Mouse (Mus musculus) liver, adult (tissue): Measurements from ENCODE around the gene Klhl3.

Source experiments
- GATA4 ChIP-seq: IDR thresholded peaks from 2 replicates; pipeline ENCODE4 v1.6.1; 2014; ENCODE audit warnings: mild to moderate bottlenecking, low read length; ENCODE audit not compliant: insufficient replicate concordance

The Klhl3 gene

GRCm38 (mm10) chr13:58113061-58113900, at the start of gene Klhl3:
Klhl3 (minus strand) TSS chr13:58113592.
- TF ChIP-seq GATA4, result no peak

DNA sequence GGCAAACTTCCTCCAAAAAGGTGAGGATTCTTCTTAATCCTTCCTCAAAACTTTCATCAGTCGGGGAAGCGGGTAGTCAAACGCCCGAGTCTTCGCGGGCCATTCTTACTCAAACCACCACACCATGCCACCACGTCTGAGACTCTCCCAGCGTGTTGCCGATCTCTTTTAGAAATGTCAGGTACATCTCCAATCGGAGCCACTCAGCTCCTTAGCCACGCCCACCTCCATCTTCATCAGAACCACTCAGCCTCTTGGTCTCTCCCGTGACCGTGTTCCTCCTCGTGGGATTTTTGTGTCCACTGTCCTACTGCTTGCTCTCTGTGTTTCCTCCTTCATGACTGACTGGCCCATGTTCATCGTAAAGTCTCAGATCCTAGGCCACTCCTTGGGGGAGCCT, 47.4 kb upstream of the Klhl3 start:
- TF ChIP-seq GATA4, result no peak

DNA sequence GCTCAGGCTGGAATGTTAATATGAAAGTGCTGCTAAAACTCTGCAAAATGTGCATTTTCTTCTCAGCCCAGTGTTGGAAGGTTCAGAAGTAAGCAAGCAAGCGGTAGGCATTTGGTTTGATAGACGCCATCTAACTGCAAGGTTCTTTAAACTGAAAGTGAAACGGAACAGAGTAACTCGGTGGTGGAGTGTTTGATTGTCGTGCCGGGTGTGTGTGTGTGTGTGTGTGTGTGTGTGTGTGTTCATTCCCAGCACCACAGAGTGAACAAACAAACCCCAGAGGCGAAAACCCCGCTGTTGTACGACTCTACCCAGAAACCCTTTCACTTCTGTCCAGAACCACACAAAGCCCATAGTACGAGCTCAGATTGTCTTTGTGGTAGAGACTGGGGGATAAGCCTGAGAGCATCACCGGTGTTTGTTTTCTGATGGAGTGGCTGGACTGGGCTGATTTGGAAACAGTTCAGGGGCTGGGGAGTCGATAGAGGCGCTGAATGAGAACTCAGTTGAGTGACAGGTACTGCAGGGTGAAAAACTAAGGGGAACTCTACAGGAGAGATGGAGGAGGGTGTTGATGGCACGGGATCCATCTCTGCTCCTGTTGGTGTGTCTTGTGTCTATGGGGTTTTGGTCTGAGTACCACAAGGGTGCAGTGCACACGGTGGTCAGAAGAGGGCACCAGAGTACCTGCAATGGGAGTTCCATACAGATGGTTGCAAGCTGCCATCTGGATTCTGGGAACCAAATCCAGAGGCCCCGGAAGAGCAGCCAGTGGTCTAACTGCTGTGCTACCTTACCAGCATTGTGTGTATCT, 44.9 kb upstream of the Klhl3 start:
- no peak for TF ChIP-seq GATA4

- TF ChIP-seq GATA4, result no peak
Observed at GRCm38 (mm10) chr13:58157447-58158098, 44.2 kb upstream of the Klhl3 start, which contains the start of gene Idnk. Idnk (plus strand) TSS chr13:58157649.

DNA sequence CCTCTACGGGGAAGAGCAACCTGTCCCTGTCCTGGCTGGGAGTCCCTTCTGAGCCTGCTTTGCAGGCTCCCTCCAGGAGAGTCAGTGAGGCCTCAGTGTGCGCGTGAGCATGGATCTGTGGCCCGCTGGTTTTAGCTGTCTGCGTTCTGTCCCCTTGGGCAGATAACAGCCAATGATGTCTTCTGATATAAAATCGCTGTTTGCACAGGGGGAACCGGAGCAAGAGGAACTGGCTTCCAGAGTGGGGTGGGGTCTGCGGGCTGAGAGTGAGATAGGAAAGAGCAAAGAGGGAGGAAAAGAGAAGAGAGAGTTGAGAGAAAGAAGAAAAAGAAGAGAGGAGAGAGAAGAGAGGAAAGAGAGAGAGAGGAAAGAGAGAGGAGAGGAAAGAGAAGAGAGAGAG, 43.6 kb upstream of the Klhl3 start:
- no peak for TF ChIP-seq GATA4

DNA sequence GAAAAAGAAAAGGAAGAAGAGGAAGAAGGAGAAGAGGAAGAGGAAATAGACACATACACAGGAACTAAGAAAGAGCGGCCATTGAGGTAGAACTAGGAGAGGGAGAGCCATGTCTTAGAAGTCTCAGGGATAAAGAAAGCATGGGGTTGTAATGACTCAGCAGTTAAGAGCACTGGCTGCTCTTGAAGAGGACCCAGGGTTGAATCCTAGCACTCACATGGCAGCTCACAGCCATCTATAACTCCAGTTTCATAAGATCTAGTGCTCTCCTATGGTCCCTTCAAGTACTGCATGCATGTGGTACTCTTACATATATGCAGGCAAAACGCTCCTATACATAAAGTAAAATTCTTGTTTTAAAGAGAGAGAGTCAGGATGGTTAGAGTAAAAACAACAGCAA, 42.6 kb upstream of the Klhl3 start:
- no peak for TF ChIP-seq GATA4

DNA sequence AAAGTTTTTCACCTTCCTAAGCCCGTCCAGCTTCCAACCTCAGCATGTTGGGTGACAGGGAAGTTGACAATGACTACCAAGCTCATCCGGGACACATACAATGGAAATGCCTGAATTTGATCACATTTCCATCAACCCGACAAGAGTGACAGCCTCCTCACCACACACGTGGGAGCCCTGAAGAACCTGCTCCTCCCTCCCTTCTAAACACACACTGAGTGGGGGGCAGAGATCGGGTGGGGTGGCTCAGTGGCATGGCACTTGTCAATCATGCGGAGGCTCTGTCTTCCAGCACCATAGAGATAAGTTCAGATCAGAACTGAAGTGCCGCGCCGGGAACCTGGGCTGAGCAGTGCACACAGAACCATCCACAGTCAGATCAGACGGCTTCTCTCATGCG, 37.0 kb upstream of the Klhl3 start:
- no peak for TF ChIP-seq GATA4

DNA sequence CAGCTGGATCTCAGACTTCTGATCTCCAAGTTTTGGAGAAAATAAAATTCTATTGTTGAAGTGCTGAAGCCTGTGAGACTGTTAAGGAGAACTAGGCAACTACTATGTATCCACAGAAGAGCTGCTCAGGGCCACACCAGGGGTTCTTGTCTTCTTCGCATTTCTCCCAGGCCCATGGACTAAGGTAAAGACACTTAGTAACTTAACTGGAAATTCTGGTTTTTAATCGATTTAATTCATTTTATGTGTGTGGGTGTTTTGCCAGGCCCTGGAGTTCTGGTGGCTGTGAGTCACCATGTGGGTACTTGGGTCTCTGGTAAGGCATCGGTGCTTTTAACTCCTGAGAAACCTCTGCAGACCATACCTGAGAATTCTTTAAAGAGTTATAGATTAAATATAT, 36.2 kb upstream of the Klhl3 start:
- no peak for TF ChIP-seq GATA4

- TF ChIP-seq GATA4, result no peak
Observed at GRCm38 (mm10) chr13:58149033-58149558, 35.7 kb upstream of the Klhl3 start.

DNA sequence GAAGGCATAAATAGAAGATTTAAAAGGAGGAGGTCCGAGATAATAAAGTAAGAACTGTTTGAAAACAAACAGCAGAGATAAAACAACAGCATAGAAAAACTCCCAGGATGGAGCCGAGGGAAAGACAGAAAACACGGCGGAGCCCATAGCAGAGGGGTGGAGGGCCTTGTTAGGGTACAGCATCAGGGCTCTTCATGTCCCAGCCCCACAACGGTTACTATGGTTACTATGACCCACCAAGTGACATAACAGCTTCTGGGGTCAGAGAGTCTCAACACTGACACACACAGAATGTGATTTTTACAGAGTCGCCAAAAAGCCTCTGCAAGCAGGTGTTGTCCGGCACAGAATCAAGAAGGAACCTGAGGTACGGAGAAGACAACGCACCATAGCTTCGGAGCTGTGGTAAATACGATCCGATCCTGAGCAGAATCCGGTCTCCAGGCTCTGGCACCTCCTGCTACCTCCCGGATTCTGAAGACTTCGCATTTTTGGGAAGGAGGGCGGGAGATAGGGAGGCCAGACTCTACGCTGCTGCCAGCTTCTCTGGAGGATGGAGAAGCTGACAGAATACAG, 35.0 kb upstream of the Klhl3 start:
- no peak; the same call in 1 of the 2 replicates for TF ChIP-seq GATA4

GRCm38 (mm10) chr13:58147760-58148159, 34.4 kb upstream of the Klhl3 start:
- TF ChIP-seq GATA4, result no peak

GRCm38 (mm10) chr13:58131692-58132091, 18.3 kb upstream of the Klhl3 start:
- no peak for TF ChIP-seq GATA4

- no peak for TF ChIP-seq GATA4
Observed at GRCm38 (mm10) chr13:58129687-58130246, 16.4 kb upstream of the Klhl3 start.

DNA sequence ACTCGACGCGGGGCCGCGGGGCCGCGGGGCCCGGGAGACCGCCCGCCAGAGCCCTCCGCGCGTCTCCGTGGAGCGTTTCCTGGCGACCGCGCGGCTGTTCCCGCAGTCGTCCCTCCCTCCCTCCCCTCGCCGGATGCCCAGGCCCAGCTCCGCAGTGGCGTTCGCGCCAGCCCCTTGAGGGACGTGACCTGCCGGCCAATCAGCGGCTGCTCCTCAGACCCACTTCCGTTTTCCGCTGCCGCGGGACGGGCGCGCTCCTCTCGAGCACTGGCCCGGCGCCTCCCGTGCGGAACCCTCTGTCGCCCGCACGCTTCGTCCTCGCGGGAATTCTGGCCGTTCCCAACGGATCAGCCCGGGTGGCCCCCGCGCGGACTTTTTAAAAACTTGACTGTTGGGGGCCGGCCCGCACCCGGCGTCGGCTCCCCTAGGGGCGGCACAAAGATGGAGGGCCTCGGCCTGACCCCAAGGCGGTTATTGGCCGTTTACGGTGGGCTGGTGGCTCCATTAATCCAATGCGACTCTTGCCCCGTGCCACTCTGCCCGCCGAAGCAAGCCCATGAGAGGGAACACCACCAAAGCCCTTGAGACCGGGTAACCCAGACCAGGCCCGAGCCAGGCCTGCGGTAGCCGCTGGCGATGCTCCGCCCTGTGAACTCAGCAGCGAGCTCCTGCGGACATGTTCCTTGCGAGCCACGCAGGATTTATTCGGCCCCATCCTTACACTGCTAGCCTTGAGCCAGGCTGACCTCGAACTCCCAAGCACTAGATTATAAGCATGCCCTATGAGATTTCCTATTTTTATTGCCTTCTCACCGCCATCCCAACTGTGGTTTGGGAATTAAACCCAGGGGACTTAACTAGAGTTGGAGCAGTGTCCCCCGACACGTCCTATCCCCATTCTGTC, 15.6 kb upstream of the Klhl3 start:
- TF ChIP-seq GATA4, result no peak; the same call in 1 of the 2 replicates
